Mouse (Mus musculus) stomach, embryonic 16.5 days (tissue): ENCODE results near the gene Ntng1. TPM values are rescaled to one million over a fixed set of nuclear protein-coding genes. Genes with fewer than 3 reads are reported as not detected.

Source experiments
- ATAC-seq: fragments of 200-750 bp; cut with Nextera tagmentation; 2 replicates; pipeline ENCODE4 v1.8.0; 2017; ENCODE audit warnings: moderate number of reproducible peaks, moderate TSS enrichment; ENCODE audit not compliant: insufficient read depth, low FRiP score
- H3K27ac ChIP-seq: fragments of 300-500 bp; sonication (generic); 2 replicates; pipeline ENCODE4 v1.5.1; 2014; ENCODE audit warnings: low read length
- H3K27me3 ChIP-seq: fragments of 300-500 bp; sonication (generic); 2 replicates; pipeline ENCODE4 v1.6.1; 2014; ENCODE audit warnings: low read length, control low read depth, mixed read lengths; ENCODE audit not compliant: control insufficient read depth, insufficient read depth
- H3K36me3 ChIP-seq: fragments of 300-500 bp; sonication (generic); 2 replicates; pipeline ENCODE4 v1.6.1; 2014; ENCODE audit warnings: low read length; ENCODE audit not compliant: control insufficient read depth, insufficient read depth
- H3K4me1 ChIP-seq: fragments of 300-500 bp; sonication (generic); 2 replicates; pipeline ENCODE4 v1.6.1; 2014; ENCODE audit warnings: low read length, control low read depth, mixed read lengths; ENCODE audit not compliant: control insufficient read depth, insufficient read depth
- H3K4me2 ChIP-seq: fragments of 300-500 bp; sonication (generic); 2 replicates; pipeline ENCODE4 v1.6.1; 2014; ENCODE audit warnings: low read depth, low read length, mixed read lengths
- H3K4me3 ChIP-seq: fragments of 300-500 bp; sonication (generic); replicated peaks from 2 replicates; pipeline ENCODE4 v1.5.1; 2014; ENCODE audit warnings: mild to moderate bottlenecking, low read length
- H3K9ac ChIP-seq: fragments of 300-500 bp; sonication (generic); 2 replicates; pipeline ENCODE4 v1.6.1; 2014; ENCODE audit warnings: low read length
- H3K9me3 ChIP-seq: fragments of 300-500 bp; sonication (generic); replicated peaks from 2 replicates; pipeline ENCODE4 v1.6.1; 2016; ENCODE audit warnings: low read length, control low read depth; ENCODE audit not compliant: control insufficient read depth
- WGBS: fragments of 180-500 bp; shearing (Covaris S2); extraction: QIAGEN DNeasy Blood & Tissue Kit; methylation state at CpG from one replicate; pipeline ENCODE4 v1.1.7; 2014; 5-methylcytosine and 5-hydroxymethylcytosine counted together
- polyA plus RNA-seq: library from polyadenylated mRNA; unstranded; fragments of >200 nt; fragmentation: Nextera tagmentation; extraction: Ambion mirVana; gene quantifications from 2 replicates; pipeline ENCODE4 v1.2.1, GENCODE M21; 2015

Gene Ntng1
- polyA plus RNA-seq, 1 experiment from 2014 or later: 3.0 TPM

- no peaks in the 10 kb centered on the region for H3K9me3 ChIP-seq
- no peak overlapping the region for H3K27ac ChIP-seq
- no peak overlapping the region for H3K4me2 ChIP-seq
- H3K36me3 ChIP-seq: no peaks in the 10 kb centered on the region
- H3K4me3 ChIP-seq: no peak overlapping the region
- ATAC-seq: no peak
- H3K9ac ChIP-seq: no peak overlapping the region
- no peaks in the 10 kb centered on the region for H3K27me3 ChIP-seq
- no peaks in the 10 kb centered on the region for H3K4me1 ChIP-seq
Measured at GRCm38 (mm10) chr3:109970181-109970580, 173.6 kb downstream of the Ntng1 start.

- Histone ChIP-seq H3K9me3 (no peaks in the 10 kb centered on the region), H3K4me3 (no peak overlapping the region), H3K4me2 (no peak overlapping the region), H3K4me1 (no peaks in the 10 kb centered on the region), H3K36me3 (no peaks in the 10 kb centered on the region), H3K27me3 (no peaks in the 10 kb centered on the region), H3K27ac (no peak overlapping the region), H3K9ac (no peak overlapping the region)
- ATAC-seq: no peak
- WGBS: 77% methylated on average over 2 of the region's 2 CpGs
Measured at GRCm38 (mm10) chr3:109962631-109963030, 181.2 kb downstream of the Ntng1 start.

GRCm38 (mm10) chr3:109942960-109943359 lies 200.9 kb downstream of the Ntng1 start:
- Histone ChIP-seq H3K9me3 (no peaks in the 10 kb centered on the region), H3K27ac (no peak overlapping the region), H3K27me3 (no peaks in the 10 kb centered on the region), H3K36me3 (no peaks in the 10 kb centered on the region), H3K4me2 (no peak overlapping the region), H3K4me3 (no peak overlapping the region), H3K4me1 (no peaks in the 10 kb centered on the region), H3K9ac (no peak overlapping the region)
- no peak for ATAC-seq
- WGBS: 78% methylated on average over 1 of the region's 1 CpGs

- H3K4me2 ChIP-seq: no peak overlapping the region
Measured at GRCm38 (mm10) chr3:109937634-109938033, 206.2 kb downstream of the Ntng1 start.

GRCm38 (mm10) chr3:109936275-109936674 lies 207.5 kb downstream of the Ntng1 start:
- Histone ChIP-seq H3K9ac (no peak overlapping the region), H3K27ac (no peak overlapping the region), H3K36me3 (no peaks in the 10 kb centered on the region), H3K27me3 (no peaks in the 10 kb centered on the region), H3K4me1 (no peaks in the 10 kb centered on the region), H3K4me3 (no peak overlapping the region), H3K4me2 (no peak overlapping the region), H3K9me3 (no peaks in the 10 kb centered on the region)
- peak; percentile 68 for ATAC-seq
- 58% methylated on average over 3 of the region's 3 CpGs for WGBS

More at GRCm38 (mm10) chr3:109937634-109938033, 206.2 kb downstream of the Ntng1 start:
- Histone ChIP-seq H3K4me3 (no peak overlapping the region), H3K4me1 (no peaks in the 10 kb centered on the region), H3K27ac (no peak overlapping the region), H3K36me3 (no peaks in the 10 kb centered on the region), H3K27me3 (no peaks in the 10 kb centered on the region), H3K9me3 (no peaks in the 10 kb centered on the region), H3K9ac (no peak overlapping the region)
- ATAC-seq: no peak
- 87% methylated on average over 2 of the region's 2 CpGs for WGBS

GRCm38 (mm10) chr3:109932261-109932660 lies 211.6 kb downstream of the Ntng1 start:
- Histone ChIP-seq H3K9ac (no peak overlapping the region), H3K27ac (no peak overlapping the region), H3K4me2 (no peak overlapping the region), H3K27me3 (no peaks in the 10 kb centered on the region), H3K4me3 (no peak overlapping the region), H3K9me3 (no peaks in the 10 kb centered on the region), H3K36me3 (no peaks in the 10 kb centered on the region), H3K4me1 (no peaks in the 10 kb centered on the region)
- no peak for ATAC-seq
- 61% methylated on average over 8 of the region's 8 CpGs for WGBS

- H3K9ac ChIP-seq: no peak overlapping the region
- no peaks in the 10 kb centered on the region for H3K4me1 ChIP-seq
- H3K4me3 ChIP-seq: no peak overlapping the region
- no peak overlapping the region for H3K27ac ChIP-seq
- 86% methylated on average over 5 of the region's 5 CpGs for whole genome bisulfite sequencing
- H3K4me2 ChIP-seq: no peak overlapping the region
- no peaks in the 10 kb centered on the region for H3K27me3 ChIP-seq
- no peaks in the 10 kb centered on the region for H3K9me3 ChIP-seq
- no peaks in the 10 kb centered on the region for H3K36me3 ChIP-seq
- ATAC-seq: no peak
Measured at GRCm38 (mm10) chr3:109931021-109931420, 212.8 kb downstream of the Ntng1 start.

GRCm38 (mm10) chr3:109923788-109924187 lies 220.0 kb downstream of the Ntng1 start:
- Histone ChIP-seq H3K4me3 (no peak overlapping the region), H3K9ac (no peak overlapping the region), H3K27ac (no peak overlapping the region), H3K4me1 (no peaks in the 10 kb centered on the region), H3K36me3 (no peaks in the 10 kb centered on the region), H3K4me2 (no peak overlapping the region), H3K27me3 (no peaks in the 10 kb centered on the region), H3K9me3 (no peaks in the 10 kb centered on the region)
- ATAC-seq: no peak
- whole genome bisulfite sequencing: 63% methylated on average over 4 of the region's 4 CpGs

- no peak overlapping the region for H3K4me2 ChIP-seq
- H3K27ac ChIP-seq: no peak overlapping the region
- no peak overlapping the region for H3K9ac ChIP-seq
- H3K4me1 ChIP-seq: no peaks in the 10 kb centered on the region
- no peak overlapping the region for H3K4me3 ChIP-seq
- H3K9me3 ChIP-seq: no peaks in the 10 kb centered on the region
- ATAC-seq: no peak
- WGBS: 57% methylated on average over 3 of the region's 3 CpGs
- no peaks in the 10 kb centered on the region for H3K27me3 ChIP-seq
- H3K36me3 ChIP-seq: no peaks in the 10 kb centered on the region
Measured at GRCm38 (mm10) chr3:109918996-109919395, 224.8 kb downstream of the Ntng1 start.
